Comparison of ENCODE assay signal across 8 mouse cellular contexts in the genomic region with DNA sequence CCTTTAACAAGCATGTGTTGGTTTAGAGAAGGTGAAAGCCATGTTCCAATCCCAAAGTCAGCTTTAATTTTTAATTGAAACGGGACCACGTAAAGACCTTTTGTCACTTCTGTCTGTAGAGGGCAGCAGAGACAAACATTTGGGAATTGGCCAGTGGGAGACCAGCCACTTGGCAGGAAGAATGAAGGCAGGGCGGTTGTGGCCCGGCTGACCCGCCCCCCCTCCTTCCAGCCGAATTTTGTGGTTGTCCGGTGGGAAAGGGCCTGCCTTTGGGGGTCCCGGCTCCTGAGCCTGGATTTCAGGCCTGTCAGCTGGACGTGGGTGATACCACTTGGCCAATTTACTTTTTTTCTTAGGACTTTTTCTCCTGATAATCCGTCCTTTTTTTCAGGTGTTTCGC. TPM values are rescaled to one million over a fixed set of nuclear protein-coding genes. Genes with fewer than 3 reads are reported as not detected.
A peak's percentile ranks its signal among the peaks of the same experiment; 100 is the strongest.
DNase-seq lines count a peak whose midpoint lies in the region; ATAC-seq and TF ChIP-seq lines count a peak whose summit lies in the region.

No protein-coding gene starts in this region.

- H3K36me3 ChIP-seq in ES-E14 (ENCODE audit: control insufficient read depth, insufficient read depth, low read length, poor library complexity, severe bottlenecking) = no peaks in the 10 kb centered on the region
- H3K36me3 ChIP-seq in heart, embryonic 15.5 days = no peaks in the 10 kb centered on the region
- no peaks in the 10 kb centered on the region for H3K36me3 ChIP-seq in lung, embryonic 15.5 days

- no peaks in the 10 kb centered on the region for H3K27me3 ChIP-seq in heart, embryonic 15.5 days
- no peaks in the 10 kb centered on the region for H3K27me3 ChIP-seq in lung, embryonic 15.5 days

- H3K27ac ChIP-seq in ES-E14 (ENCODE audit: insufficient read depth, low read depth, low read length, poor library complexity, severe bottlenecking) = no peak overlapping the region
- H3K27ac ChIP-seq in embryonic fibroblast, embryonic 13.5 days (ENCODE audit: insufficient read depth, low read length) = no peak overlapping the region
- H3K27ac ChIP-seq in heart, embryonic 15.5 days = no peak overlapping the region
- no peak overlapping the region for H3K27ac ChIP-seq in lung, embryonic 15.5 days
- H3K27ac ChIP-seq in olfactory bulb, adult 2 months (ENCODE audit: insufficient read depth, low read depth, low read length) = no peak overlapping the region

- peak overlapping the region in 1 of 2 experiments; percentile 14; a peak in 2 of 4 replicates for H3K4me3 ChIP-seq in ES-E14 (ENCODE audit: insufficient read depth in 1 of 2, low read depth in 1 of 2, low read length in 2 of 2, poor library complexity in 1 of 2, severe bottlenecking in 1 of 2)
- peak overlapping the region; percentile 12; the same call in 1 of the 2 replicates for H3K4me3 ChIP-seq in embryonic fibroblast, embryonic 13.5 days (ENCODE audit: insufficient read depth, low read length)
- peak overlapping the region; percentile 49 for H3K4me3 ChIP-seq in heart, embryonic 15.5 days
- H3K4me3 ChIP-seq in lung, embryonic 15.5 days = peak overlapping the region; percentile 28
- no peak overlapping the region for H3K4me3 ChIP-seq in olfactory bulb, adult 2 months (ENCODE audit: insufficient read depth, low read depth, low read length)

- H3K9me3 ChIP-seq in ES-E14 (ENCODE audit: control insufficient read depth, insufficient read depth, low read depth, low read length) = peaks cover 13% of the 10 kb centered on the region
- H3K9me3 ChIP-seq in heart, embryonic 15.5 days (replicated peaks) = no peaks in the 10 kb centered on the region
- H3K9me3 ChIP-seq in lung, embryonic 15.5 days = no peaks in the 10 kb centered on the region

- ATAC-seq in heart, embryonic 15.5 days (replicated peaks; ENCODE audit: insufficient number of reproducible peaks, insufficient read depth, low FRiP score, low read depth) = 0 out of 2 replicates have a peak, but pooled peaks have one; percentile 39
- ATAC-seq in lung, embryonic 15.5 days (ENCODE audit: borderline replicate concordance, extremely low read depth, low FRiP score, low TSS enrichment) = peak; percentile 65; the same call in 1 of the 2 replicates

- 9% methylated on average over 11 of the region's 11 CpGs for WGBS in heart, embryonic 15.5 days
- WGBS in lung, embryonic 15.5 days = 10% methylated on average over 11 of the region's 11 CpGs
- 7% methylated on average over 11 of the region's 11 CpGs for WGBS in olfactory bulb, adult 2 months

- no peaks in the 10 kb centered on the region for H3K4me1 ChIP-seq in ES-E14 (ENCODE audit: control insufficient read depth in 2 of 2, insufficient read depth in 2 of 2, low read length in 2 of 2, poor library complexity in 1 of 2)
- H3K4me1 ChIP-seq in embryonic fibroblast, embryonic 13.5 days (ENCODE audit: control insufficient read depth, insufficient read depth, low read length) = no peaks in the 10 kb centered on the region
- peaks cover 4% of the 10 kb centered on the region for H3K4me1 ChIP-seq in heart, embryonic 15.5 days (replicated peaks)
- peaks cover 3% of the 10 kb centered on the region; the same call in 1 of the 2 replicates for H3K4me1 ChIP-seq in lung, embryonic 15.5 days
- peaks cover 2% of the 10 kb centered on the region; the same call in 1 of the 2 replicates for H3K4me1 ChIP-seq in olfactory bulb, adult 2 months (ENCODE audit: control insufficient read depth, insufficient read depth, low read length)

- peak overlapping the region; percentile 84 for H3K4me2 ChIP-seq in heart, embryonic 15.5 days
- peak overlapping the region; percentile 58 for H3K4me2 ChIP-seq in lung, embryonic 15.5 days

- TF ChIP-seq CTCF in embryonic fibroblast, embryonic 13.5 days (IDR thresholded peaks at IDR 0.05; ENCODE audit: borderline replicate concordance, insufficient read depth, low read length) = peak; percentile 18; the same call in 1 of the 2 replicates
- 0 out of 2 replicates have a peak, but pooled peaks have one; percentile 29 for TF ChIP-seq CTCF in olfactory bulb, adult 2 months (IDR thresholded peaks at IDR 0.05; ENCODE audit: insufficient read depth, low read depth, low read length)

- peak; percentile 60 for DNase-seq in ES-E14 (ENCODE audit: low read depth, low spot score)
- DNase-seq in brain, adult 2 months (ENCODE audit: low read depth, low spot score) = peak; percentile 90
- peak; percentile 83 for DNase-seq in kidney, postnatal 10 days
- peak; percentile 53 for DNase-seq in thymus, postnatal 4 days

- no peak for TF ChIP-seq POLR2A in embryonic fibroblast, embryonic 13.5 days (IDR thresholded peaks at IDR 0.05; ENCODE audit: low read depth, low read length)
- no peak for TF ChIP-seq POLR2A in olfactory bulb, adult 2 months (IDR thresholded peaks at IDR 0.05; ENCODE audit: insufficient read depth, low read depth, low read length)

- in situ Hi-C loops in ES-E14 (cut with MboI; ENCODE audit: low sequenced_read_pairs in 2 of 2, unreplicated experiment in 2 of 2) = loop anchor here in 1 of 2 experiments (25.0 kb wide), 1 partner anchor 1360 kb away; no protein-coding TSS in a partner anchor

- H3K9ac ChIP-seq in ES-E14 (ENCODE audit: insufficient read depth, low read depth, low read length, poor library complexity, severe bottlenecking) = peak overlapping the region; percentile 61; the same call in 1 of the 2 replicates
- peak overlapping the region; percentile 61; the same call in 1 of the 2 replicates for H3K9ac ChIP-seq in heart, embryonic 15.5 days
- H3K9ac ChIP-seq in lung, embryonic 15.5 days = peak overlapping the region; percentile 35

TF ChIP-seq in ES-E14, 5 proteins besides CTCF, POLR2A, EP300 and RAD21:
- no peak for TF ChIP-seq ZNF384 (IDR thresholded peaks at IDR 0.05; ENCODE audit: low read depth, low read length)
- peak; percentile 64; the same call in 1 of the 2 replicates for TF ChIP-seq ZC3H11A (IDR thresholded peaks at IDR 0.05; ENCODE audit: borderline replicate concordance, low read depth, low read length)
TF ChIP-seq in ES-E14: peak in this region for 1.

RNA-seq across cellular contexts. Expression of gene Khdc4, which starts 8.2 kb away (rescaled TPM):
- 85.5 and 112 TPM in 2 replicates for total RNA-seq in ES-E14 (2012; rRNA removed)
- polyA plus RNA-seq in embryonic fibroblast, embryonic 13.5 days (2011; ENCODE audit: insufficient read length, low read depth, missing spikeins) = 64.1 and 68.9 TPM in 2 replicates
- polyA plus RNA-seq in heart, embryonic 15.5 days (2015; fragmentation: Nextera tagmentation; extraction: Ambion mirVana) = 61.3 and 69.2 TPM in 2 replicates
- polyA plus RNA-seq in lung, embryonic 15.5 days (2015; fragmentation: Nextera tagmentation; extraction: Ambion mirVana) = 90.7 and 93.1 TPM in 2 replicates
- 301 TPM in 1 of 2 replicates, not detected in the other for polyA plus RNA-seq in olfactory bulb, adult 2 months (2012; ENCODE audit: insufficient read depth, insufficient read length, low replicate concordance, missing spikeins)

RNA-seq across cellular contexts. Expression of gene Rxfp4, which starts 24.5 kb away (rescaled TPM):
- not detected in 2 replicates for total RNA-seq in ES-E14 (2012; rRNA removed)
- not detected in 2 replicates for polyA plus RNA-seq in embryonic fibroblast, embryonic 13.5 days (2011; ENCODE audit: insufficient read length, low read depth, missing spikeins)
- polyA plus RNA-seq in heart, embryonic 15.5 days (2015; fragmentation: Nextera tagmentation; extraction: Ambion mirVana) = not detected in 2 replicates
- polyA plus RNA-seq in lung, embryonic 15.5 days (2015; fragmentation: Nextera tagmentation; extraction: Ambion mirVana) = not detected in 2 replicates
- not detected in 2 replicates for polyA plus RNA-seq in olfactory bulb, adult 2 months (2012; ENCODE audit: insufficient read depth, insufficient read length, low replicate concordance, missing spikeins)

RNA-seq across cellular contexts. Expression of gene Rit1, which starts 39.2 kb away (rescaled TPM):
- total RNA-seq in ES-E14 (2012; rRNA removed) = 10.7 and 18.3 TPM in 2 replicates
- polyA plus RNA-seq in embryonic fibroblast, embryonic 13.5 days (2011; ENCODE audit: insufficient read length, low read depth, missing spikeins) = 52.1 and 57.8 TPM in 2 replicates
- 49.9 and 55.5 TPM in 2 replicates for polyA plus RNA-seq in heart, embryonic 15.5 days (2015; fragmentation: Nextera tagmentation; extraction: Ambion mirVana)
- polyA plus RNA-seq in lung, embryonic 15.5 days (2015; fragmentation: Nextera tagmentation; extraction: Ambion mirVana) = 58.3 and 62.8 TPM in 2 replicates
- polyA plus RNA-seq in olfactory bulb, adult 2 months (2012; ENCODE audit: insufficient read depth, insufficient read length, low replicate concordance, missing spikeins) = not detected in 2 replicates

Comparison
In these comparisons a context has a peak if more than half of its experiments do, and no peak if none do; other contexts are left out.
1. RNA of gene Rit1, which starts 39.2 kb away (polyA plus RNA-seq): 58.3 to 62.8 TPM in lung, embryonic 15.5 days, 52.1 to 57.8 TPM in embryonic fibroblast, embryonic 13.5 days and 49.9 to 55.5 TPM in heart, embryonic 15.5 days; not detected in olfactory bulb, adult 2 months; every median in the first group is over 10 times any median in the second.
2. Peak in every context shown above with its lines, with median percentiles within 50 percentile points of each other: DNase-seq and H3K9ac ChIP-seq.